Mouse (Mus musculus) ovary, postnatal 10 days (tissue): Measurements from ENCODE around the gene Nwd2.

ENCODE experiments used
- DNase-seq: peaks from one replicate; pipeline ENCODE4 v3.0.0; 2022; ENCODE audit warnings: low spot score

Nwd2 gene

DNA sequence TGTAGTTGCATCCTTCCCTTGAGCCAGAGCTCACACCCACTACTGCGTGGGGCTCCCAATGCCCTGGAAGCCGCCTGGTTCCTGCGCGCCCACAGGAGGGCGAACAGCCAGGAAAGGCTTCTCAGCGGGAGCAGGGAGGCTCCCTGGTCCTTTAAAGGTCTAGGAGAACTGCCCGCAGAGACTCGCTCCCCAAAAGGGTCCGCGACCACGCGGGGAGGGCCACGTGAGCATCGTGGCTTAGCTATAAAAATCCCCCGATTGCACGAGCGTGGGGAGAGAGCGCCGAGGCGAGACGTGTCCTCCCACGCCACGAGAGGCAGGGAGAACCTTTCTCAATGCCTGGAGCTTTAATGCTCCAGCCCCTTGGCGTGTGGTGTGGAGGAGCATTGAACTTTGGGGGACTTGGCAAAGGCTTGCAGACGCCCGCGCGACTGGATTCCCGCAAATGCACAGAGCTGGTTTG is at the start of gene Nwd2:
TSS of gene Nwd2 (plus strand) at position 33 of the 463 bp plus-strand sequence.
- DNase-seq: no peak

DNA sequence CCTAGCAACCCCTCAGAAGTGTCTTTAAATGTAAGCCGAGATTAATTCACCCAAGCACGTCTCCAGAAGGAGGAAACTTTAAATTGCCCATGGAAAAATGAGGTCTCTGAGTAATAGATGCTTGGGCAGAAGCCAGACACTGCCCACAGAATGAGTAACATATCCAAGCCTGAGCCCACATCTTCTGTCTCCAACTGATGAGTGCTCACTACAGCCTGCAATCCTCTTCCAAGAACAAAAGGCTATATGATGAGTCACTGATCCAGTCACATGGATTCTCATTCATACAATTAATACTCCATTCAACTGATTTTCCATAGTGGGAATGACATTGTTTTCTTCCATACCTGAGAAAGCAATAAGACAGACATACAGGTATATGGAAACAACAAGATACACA is 41.5 kb upstream of the Nwd2 start:
- DNase-seq: no peak

DNA sequence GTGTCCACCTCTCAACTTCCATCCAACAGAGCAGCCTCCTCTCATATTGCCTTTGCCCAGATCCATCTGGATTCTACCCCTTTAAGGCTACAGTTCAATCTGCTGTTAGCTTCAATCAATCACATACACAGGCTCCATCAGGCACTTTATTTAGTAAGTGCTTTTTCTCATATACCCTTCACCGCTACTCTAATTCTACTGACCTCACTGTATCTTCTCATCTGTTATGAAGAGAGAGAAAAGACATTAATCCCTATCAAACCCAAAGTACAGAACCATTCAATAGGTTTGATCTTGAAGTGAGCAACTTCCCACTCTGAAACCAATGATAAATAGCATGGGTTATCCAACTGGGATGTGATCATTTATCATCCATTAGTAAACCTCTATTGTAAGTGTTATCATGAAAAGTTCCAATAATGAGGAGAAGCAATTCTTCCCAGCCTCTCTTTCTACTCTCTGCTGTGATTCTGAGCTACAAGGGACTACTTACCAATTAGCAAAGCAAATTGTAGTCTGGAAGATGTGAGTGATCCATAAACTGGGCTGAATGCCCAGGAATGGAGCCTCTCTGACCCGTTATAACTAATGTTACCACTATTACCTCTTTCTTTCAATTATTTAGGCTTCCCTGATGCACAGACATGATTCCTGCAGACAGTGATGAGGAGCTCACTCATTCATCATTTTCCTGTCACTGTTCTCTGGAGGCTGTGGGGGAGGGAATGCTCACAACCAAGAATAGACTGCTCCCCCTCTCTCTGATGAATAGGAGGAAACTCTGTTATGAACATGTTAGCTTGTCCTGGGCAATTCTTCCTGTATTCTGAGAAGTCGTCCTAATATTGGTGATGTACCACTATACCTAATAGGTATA is 31.9 kb upstream of the Nwd2 start:
- DNase-seq: no peak

DNA sequence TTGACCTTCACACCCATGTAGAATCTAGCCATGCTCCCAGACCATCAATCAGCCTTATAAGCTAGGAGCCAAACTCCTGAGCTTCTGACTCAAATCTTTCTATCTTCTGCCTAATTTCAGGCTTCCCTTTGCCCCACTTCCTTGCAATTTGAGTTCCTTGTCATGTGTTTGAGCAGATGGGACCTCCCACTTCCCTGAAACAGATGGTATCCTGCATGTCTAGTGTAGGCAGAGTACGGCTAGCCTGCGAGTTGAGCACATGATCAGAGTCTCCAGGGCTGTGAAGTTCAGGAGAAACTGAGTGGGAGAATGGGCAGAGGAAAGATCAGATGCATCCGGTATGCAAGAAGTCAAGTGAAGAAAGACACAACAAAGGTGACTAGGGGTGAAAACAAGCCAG is 24.8 kb upstream of the Nwd2 start:
- no peak for DNase-seq

DNA sequence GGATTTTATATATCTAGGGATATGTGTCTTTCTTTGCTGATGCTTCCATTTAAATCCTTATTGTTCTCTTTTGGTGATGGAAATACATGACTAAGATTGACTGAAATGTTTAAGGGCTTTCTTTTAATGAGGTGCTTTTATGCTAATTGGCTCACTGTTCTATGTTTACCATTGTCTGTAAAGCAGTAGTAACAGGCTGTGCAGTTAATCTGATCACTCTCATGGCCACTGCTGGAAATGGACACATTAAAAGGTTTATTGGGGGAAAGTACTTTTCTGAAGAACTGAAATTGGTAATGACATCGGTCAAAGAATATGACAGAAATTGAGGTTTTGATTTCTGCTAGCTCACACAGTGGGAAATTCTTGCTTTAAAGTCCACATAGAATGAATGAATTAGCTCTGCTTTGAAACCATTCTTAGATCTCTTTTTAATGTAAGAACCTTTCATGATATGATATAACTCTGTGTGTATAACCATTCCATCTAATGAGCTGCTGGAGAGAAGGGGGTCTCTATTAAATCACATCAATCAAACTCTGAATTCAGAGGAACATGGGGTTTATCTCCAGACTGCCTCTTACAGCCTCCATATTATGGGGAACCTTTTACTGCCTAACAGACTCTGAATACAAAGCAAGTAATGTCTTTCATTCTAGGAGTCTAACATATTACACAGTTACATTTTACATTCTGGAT is 20.9 kb upstream of the Nwd2 start:
- DNase-seq: no peak

DNA sequence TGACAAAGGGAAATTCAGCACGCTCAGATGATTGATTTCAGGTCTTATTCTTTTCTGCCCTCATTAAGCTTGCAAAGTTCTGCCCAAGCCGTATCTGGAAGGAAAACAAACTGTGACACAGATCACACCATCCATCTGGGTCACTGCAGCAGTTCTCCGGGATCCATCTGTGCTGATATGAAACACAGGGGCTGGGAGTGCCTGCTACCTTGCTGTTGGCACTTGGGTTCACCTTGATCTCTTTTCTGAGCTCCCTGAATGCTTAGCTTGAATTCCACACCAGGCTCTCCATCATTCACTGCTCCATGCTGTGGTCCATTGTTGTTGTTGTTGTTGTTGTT is 20.4 kb upstream of the Nwd2 start:
- DNase-seq: no peak

DNA sequence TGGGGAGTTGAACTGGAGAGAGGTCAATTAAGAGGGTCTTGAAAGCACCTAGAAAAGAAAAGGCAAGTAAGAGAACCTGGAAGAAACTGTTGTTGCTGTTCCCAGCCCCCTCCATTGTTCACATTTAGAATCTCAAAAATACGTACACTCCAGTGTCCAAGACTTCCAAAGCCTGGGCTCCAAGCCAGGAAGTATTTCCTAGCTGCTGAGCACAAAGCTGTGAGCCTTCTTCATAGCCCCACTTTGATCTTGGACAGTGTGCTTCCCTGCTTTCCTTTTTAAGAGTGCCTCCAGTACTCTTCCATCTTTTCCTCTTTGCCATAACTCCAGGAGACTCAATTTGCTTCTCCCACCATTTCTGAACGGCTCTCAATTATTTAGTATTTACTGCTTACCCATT is 14.3 kb upstream of the Nwd2 start:
- no peak for DNase-seq

DNA sequence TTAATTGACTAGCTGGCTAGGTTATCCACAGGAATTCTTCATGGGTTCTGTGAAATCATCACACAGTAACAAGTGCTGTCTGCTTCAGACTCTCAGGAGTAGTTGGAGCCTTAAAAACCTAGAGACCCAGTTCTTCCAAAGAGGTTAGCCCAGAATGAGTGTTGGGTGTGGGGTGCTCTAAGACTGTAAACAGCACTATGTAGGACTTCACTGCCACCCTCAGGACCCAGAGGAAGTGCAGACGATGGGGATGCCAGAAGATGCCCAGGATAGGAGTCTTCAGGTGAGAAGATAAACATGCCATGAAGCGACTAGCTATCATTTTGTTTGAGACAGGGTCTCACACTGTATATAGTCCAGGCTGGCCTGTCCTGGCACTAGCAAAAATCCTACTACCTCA is 715 bp upstream of the Nwd2 start:
- no peak for DNase-seq

DNA sequence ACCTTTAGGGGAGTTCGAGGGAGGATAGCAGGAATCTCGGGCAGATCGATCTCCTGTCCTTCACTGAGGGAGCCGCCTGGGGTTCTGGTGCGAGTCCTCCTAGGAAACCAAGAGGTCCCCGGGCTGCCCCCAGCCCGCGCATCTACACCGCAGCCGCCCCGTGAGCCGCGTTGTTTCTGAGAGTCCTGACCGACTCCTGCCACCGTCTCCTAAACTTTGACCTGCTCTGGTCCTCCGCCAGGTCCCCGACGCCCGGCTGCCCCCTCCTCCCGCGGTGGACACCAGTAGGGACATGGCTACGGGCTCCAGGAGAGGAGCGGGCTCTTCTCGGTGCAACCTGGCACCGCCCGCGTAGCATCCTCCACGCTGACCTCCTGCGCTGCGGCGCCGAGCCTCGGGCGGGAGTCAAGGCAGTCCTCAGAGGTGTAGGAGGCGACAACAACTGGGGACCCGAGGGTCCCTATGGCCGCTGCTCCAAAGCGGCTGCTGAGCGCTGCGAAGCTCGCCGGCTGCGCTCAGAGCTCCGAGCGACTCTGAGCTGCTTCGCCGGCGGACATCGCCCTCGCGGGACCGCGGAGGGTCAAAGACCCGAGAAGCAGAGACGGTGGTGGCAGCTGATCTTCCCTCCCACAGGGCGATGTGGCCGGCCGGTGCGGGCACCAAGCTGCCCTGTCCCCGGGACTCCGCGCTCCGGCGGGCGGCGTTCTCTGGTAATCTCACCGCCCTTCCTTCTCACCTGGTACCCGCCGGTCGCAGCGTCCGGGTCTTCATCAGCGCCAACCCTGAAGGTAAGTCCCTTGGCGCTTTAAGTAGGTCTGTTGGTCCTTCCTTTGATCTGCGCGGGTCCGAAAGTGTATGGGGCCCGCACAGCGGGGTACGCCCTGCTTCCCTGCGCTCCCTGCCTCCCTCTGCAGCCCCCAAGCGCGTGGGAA is 897 bp downstream of the Nwd2 start:
- no peak for DNase-seq

DNA sequence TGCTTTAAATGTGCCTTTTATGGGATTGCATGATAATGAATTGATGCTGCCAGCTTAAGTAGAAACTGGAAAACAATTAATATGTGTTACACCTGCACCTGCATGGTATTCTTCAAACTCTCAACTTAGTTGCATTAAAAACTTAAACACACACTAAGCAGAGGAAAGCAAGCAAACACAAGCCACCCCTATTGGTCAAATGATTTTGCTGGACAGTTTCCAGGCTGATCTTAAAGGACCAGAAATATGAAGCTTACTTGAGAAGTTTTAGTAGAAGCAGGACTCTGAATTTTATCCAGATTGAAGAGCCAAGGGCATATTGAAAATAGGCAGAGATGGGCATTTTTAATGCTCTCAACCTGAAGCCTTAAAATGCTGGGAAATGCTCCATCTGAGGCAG is 2.9 kb downstream of the Nwd2 start:
- no peak for DNase-seq

DNA sequence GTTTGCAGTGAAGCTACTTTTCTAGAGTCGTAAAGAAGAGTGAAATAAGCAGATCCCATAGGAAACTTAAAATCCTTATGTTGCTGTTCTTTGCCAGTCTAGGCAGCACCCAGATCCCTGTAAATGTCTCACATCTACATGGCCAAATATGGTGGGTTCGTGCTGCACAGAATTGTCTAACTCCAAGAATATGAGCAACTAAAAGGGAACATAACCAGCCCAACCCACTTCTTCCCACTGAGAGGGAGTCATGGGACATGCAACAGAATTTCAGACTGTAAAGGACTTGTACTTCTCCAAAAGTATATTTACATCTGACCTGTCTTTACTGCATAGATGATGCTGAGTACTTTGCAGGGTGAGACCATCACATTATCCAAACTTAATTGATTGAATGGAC is 3.8 kb downstream of the Nwd2 start:
- DNase-seq: no peak

DNA sequence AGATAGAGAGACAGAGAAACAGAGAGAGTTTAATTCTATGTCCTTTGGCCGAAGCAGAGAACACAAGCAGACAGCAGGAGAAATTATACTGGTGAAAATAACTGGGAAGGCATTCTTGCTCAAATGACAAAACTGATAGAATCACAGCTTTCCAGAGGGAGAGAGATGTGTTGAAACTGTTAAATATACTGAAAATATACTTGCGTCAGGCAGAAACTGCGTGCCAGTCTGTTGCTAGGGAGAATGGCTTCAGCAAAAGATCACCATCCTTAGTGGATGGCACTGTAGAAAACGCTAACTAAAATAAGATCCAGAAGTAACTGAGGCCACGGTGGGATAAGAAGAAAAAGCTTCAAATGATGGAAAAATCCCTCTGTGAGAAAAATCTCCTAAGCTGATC is 18.0 kb downstream of the Nwd2 start:
- DNase-seq: no peak

DNA sequence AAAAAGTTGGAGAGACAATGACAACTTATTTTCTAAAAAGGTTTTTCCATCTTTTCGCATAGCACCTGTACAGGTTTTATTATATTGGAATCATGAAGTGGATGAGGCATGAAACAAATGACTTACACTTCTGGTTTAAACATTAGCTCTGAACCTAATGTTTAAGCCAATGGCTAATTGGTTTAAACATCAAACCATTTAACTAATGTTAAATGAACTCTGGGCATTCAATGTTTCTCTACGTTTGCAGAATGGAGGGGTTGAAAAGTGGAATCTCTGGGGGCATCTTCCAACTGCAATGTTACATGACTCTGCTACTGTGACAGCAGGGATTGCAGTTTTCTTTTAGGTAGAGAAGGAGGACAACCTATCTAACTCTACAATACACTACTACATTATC is 27.0 kb downstream of the Nwd2 start:
- DNase-seq: no peak

DNA sequence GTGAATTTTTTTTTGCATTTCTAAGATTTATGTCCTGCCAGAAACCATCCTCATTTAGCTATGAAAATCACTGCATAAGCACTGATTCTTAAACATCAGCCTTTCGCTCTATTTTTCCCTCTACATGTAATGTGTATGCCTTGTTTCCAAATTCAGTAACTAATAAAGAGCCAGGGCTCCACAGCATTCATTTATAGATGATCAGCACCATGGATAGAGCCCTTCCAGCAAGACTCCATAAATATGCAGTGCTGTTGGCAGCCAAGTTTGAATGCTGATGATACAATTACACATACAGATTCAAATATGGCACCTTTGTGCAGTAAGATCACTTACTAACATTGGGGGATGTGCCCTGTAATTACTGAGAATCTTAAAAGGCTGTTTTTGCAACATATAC is 40.2 kb downstream of the Nwd2 start:
- no peak for DNase-seq

DNA sequence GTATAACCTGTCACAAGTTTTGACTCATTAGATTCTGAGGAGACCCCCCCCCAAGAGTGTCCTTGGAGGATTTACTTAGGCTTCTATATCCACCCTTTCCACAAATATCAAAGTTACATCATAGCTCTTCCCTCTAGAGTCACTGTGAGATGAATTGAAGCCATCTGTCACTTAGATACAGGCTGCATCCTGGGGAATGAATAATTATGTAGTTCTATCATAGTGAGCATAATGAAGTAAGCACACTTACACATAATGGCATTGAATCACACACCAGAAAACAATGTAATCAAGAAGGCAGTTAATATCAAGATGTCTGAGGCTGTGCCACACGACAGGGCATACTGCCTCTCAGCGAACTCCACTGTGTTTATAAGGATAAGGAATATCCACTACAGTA is 47.9 kb downstream of the Nwd2 start:
- no peak for DNase-seq

DNA sequence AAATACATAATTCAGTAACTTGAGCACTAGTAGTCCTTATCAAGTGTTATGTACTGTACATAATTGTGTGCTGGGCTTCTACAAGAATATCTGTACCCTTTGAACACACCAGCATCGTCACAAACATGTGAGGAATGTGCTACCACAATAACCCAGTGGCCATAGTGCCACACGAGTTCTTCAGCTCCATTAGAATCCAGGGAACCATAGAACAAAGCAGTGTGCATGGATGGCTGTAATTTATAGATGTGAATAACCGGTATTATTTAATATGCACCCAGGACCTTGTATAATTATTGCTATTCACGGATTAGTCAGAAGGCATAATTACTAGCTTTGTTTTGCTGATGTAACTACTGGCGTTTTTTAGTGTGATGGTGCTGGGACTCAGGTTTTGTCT is 48.3 kb downstream of the Nwd2 start:
- DNase-seq: no peak

DNA sequence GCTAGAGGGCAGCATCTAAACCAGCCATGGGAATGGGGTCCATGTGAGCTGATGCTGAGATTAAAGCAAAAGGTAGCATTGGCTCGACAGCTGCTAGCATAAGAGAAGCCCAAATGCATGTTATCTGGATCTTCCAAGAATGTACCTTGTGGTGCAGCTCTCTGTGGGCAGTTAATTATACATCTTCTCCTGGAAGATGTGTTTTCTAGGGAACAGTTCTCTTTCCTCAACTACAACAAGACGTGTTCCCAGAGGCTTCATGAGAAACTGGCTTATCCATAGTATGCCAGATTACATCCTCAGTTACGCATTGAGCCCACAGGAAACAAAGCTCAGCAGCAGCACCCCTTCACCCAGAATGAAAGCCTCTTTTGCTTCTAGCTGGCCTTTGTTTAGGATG is 80.1 kb downstream of the Nwd2 start:
- no peak for DNase-seq

DNA sequence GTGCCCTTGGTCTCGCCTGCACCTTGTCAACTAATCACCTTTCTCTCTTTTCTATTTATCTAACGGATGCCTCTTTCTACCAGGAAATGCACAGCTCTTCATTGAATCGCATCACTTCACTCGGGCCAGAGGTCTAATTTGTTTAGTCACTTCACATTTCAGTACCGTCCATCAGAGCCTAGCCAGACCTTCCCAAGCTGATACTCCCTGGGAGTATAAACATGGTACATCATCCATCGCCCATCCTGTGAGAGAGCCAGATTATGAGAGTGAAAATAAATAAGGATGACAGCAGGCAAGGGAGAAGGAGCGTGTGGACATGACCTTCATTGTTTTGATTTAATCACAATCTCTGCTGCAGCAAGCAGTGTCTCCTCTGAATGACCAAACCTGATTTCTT is 86.6 kb downstream of the Nwd2 start:
- no peak for DNase-seq

DNA sequence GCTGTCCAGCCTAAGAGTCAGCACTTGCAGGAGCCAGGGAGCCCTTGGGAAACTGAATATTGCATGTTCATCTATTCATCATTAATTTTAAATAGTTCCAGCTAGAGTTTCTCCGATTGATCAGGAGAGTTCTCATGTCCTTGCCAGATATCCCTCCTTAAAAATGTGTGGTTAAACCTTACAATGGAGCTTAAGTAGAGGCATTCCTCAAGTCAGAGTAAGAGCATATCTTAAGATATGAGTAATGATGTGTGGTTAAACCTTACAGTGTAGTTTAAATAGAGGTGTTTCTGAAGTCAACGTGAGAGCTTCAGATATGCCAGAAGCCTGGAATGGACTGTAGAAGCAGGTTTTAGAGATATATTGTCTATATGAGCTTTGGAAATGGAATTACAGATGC is 94.5 kb downstream of the Nwd2 start:
- no peak for DNase-seq

DNA sequence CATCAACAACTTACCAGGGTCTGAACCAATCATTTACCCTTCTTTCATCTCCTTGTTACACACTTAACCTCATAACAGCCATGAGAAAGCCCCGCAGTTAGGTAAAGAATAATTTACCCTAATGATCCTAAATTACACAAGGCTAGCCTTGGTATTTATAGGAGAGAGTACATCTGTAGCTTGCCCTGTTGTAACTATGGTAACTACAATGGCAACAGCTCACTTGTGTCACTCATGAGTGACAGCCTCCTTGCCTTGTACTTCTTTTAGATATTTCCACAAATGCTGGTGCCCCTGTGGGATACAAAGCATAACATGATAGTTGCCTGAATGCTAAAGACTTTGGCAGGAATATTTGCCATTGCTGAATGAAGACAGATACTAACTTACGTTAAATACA is 99.4 kb downstream of the Nwd2 start:
- no peak for DNase-seq

DNA sequence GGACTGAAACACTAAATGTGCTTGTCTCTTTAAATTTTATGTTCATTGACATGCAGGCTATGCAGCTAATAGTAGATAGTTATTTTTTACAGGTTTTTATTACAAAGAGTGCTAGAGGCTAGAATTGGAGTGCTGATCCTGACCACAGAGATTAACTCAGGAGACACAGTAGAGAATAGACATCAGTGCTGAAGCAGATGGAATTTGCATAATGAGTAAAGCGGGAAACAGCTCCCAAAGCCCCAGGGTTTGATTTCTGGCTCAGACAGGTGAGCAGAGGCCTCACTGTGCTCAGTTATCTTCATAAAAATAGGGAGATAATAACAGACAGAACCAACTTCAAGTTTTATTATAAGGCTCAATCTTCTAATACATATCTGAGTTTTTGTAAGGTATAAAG is 99.9 kb downstream of the Nwd2 start:
- no peak for DNase-seq

DNA sequence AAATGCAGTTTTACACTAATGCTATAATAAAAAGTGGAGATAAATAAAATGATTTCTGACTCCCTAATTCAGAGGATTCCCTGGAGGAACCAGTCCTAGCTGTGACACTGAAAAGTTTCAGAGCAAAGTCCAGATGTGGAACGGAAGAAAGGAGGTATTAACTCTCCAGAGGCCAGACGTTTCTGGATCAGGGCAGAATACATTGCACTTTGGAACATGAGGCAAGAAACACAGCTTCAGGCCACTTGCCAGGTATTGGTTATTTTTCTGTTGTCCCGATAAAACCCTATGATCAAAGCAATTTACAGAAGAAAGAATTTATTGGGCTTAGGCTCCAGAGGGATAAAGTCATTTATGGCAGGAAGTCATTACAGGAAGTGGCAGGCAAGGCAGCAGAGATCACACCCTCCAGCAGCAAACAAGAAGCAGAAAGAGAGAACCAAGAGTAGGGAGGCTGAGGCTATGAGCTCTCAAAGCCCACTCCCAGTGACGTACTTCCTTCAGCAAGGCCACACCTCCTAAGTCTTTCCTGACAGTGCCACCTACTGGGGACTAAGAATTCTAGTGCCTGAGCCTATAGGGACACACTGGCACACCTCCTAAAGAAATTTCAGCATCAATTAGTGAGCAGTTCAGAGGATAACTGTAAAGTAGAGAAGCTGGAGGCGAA is 106.3 kb downstream of the Nwd2 start:
- no peak for DNase-seq
